Mouse (Mus musculus) heart, adult 18-20 months (tissue): Measurements from ENCODE around the gene Nptxr. TPM values are rescaled to one million over a fixed set of nuclear protein-coding genes. Genes with fewer than 3 reads are reported as not detected.

ENCODE experiments used
- DNase-seq, 2 experiments: peaks; one replicate each; pipeline ENCODE4 v3.0.0; 2021 to 2022; ENCODE audit warnings: mixed read lengths in 1 of 2
- total RNA-seq, 2 experiments: library from RNA; stranded (reverse); gene quantifications; 2 replicates each; pipeline ENCODE4 v1.2.3; 2021

Gene Nptxr
- total RNA-seq, 2 experiments from 2014 or later: 1.4 to 1.5 TPM

- peak; percentile 80 to 84 for DNase-seq
Observed at GRCm38 (mm10) chr15:79752742-79753419, 51.7 kb downstream of the Nptxr start.

GRCm38 (mm10) chr15:79751772-79752171 lies 52.8 kb downstream of the Nptxr start:
- DNase-seq: no peak

- DNase-seq: no peak
Observed at GRCm38 (mm10) chr15:79750266-79750665, 54.3 kb downstream of the Nptxr start.

GRCm38 (mm10) chr15:79749162-79749561 lies 55.4 kb downstream of the Nptxr start:
- DNase-seq: no peak

GRCm38 (mm10) chr15:79747998-79748397 lies 56.6 kb downstream of the Nptxr start:
- DNase-seq: no peak

- no peak for DNase-seq
Observed at GRCm38 (mm10) chr15:79745883-79746282, 58.7 kb downstream of the Nptxr start.

- DNase-seq: no peak
Observed at GRCm38 (mm10) chr15:79745312-79745711, 59.3 kb downstream of the Nptxr start.

- no peak for DNase-seq
Observed at GRCm38 (mm10) chr15:79744742-79745141, 59.8 kb downstream of the Nptxr start.

GRCm38 (mm10) chr15:79744001-79744400 lies 60.6 kb downstream of the Nptxr start:
- DNase-seq: no peak

GRCm38 (mm10) chr15:79742706-79743023 lies 61.9 kb downstream of the Nptxr start:
- no peak for DNase-seq

- DNase-seq: peak; percentile 94 to 95
Observed at GRCm38 (mm10) chr15:79741921-79742705, 62.5 kb downstream of the Nptxr start, which contains the start of gene Sun2. TSS of gene Sun2 (minus strand) at chr15:79742536.

- peak; percentile 36 to 48 for DNase-seq
Observed at GRCm38 (mm10) chr15:79741173-79741858, 63.2 kb downstream of the Nptxr start.

GRCm38 (mm10) chr15:79740739-79741138 lies 63.8 kb downstream of the Nptxr start:
- DNase-seq: no peak

Other genes starting within 250 kb of the Nptxr start
- not detected for gene Dmc1, start 199.7 kb downstream of the Nptxr start, total RNA-seq
- gene Fam227a, start 145.8 kb downstream of the Nptxr start, total RNA-seq: under 1 TPM; 0.37 to 0.77 TPM
- 10 to 100 TPM; 18.7 to 23.6 TPM for gene Cby1, start 145.6 kb downstream of the Nptxr start, total RNA-seq
- 100 to 1,000 TPM; 112 to 126 TPM for gene Tomm22, start 133.9 kb downstream of the Nptxr start, total RNA-seq
- gene Josd1, start 116.8 kb downstream of the Nptxr start, total RNA-seq: 10 to 100 TPM; 23.4 to 26.2 TPM
- 10 to 100 TPM; 26.0 to 28.8 TPM for gene Gtpbp1, start 113.9 kb downstream of the Nptxr start, total RNA-seq
- gene Sun2, start 62.2 kb downstream of the Nptxr start, total RNA-seq: 10 to 100 TPM; 79.1 to 89.1 TPM
- 10 to 100 TPM; 16.9 to 22.0 TPM for gene Dnal4, start 26.9 kb downstream of the Nptxr start, total RNA-seq
- 1 to 10 TPM in 1 of 2 experiments, not detected in 1; 1.0 TPM for gene Npcd, start 29.5 kb upstream of the Nptxr start, total RNA-seq
- gene Cbx6, start 29.9 kb upstream of the Nptxr start, total RNA-seq: 10 to 100 TPM; 17.2 to 18.2 TPM
- gene Apobec3, start 86.9 kb upstream of the Nptxr start, total RNA-seq: 10 to 100 TPM in 1 of 2 experiments, 1 to 10 TPM in 1; 6.8 to 10.6 TPM
- gene Cbx7, start 166.4 kb upstream of the Nptxr start, total RNA-seq: 10 to 100 TPM; 17.8 to 29.8 TPM
- gene Pdgfb, start 210.2 kb upstream of the Nptxr start, total RNA-seq: 10 to 100 TPM; 23.1 to 29.3 TPM